In the genomic region with DNA sequence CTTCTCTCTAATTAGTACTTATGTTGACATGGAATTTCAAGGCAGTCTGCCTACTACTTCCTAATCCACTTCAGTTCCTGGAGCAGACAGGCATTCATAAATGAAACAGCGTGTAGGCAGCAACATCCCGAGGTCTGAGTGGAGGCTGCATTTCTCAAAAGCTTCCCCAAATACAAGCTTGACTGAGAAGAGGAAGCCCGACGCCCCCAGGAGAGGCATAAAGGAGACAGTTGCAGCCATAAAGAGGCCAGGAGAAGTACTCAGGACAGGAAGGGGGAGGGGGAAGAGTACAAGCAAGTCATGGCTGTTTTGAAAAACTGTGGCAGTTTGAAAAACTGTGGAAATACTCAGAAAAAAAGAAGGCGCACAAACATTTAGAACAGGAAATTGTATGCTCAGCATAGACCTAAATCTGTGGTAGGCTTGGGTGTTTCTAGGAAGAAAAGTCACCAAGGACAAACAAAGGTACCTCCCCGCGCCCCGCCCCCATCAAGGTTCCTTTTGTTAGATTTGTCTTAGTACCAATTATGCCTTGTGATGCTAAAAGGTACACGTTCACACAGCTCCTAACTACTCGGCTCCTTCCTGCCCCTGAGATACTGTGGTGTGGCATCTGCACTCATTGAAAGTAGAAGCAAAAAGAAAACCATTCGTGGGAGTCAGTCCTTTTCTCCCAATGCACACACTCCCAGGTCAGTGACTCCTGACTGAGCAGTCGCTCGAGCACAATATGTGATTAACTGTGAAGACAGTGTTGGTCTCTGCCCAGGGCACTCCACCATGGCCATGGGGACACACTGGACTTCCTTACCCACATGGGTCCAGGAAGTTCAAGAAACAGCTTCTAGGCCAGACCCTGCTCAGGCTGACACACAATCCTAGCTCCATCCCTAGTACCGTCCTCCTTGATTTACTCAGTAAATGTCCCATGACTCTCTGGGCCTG, we compare ENCODE assay signal across 12 mouse cellular contexts.
A peak's percentile ranks its signal among the peaks of the same experiment; 100 is the strongest.
DNase-seq lines count a peak whose midpoint lies in the region; ATAC-seq lines count a peak whose summit lies in the region.
"Had no signal": no experiment of that assay in that cellular context is flagged by ENCODE, and none has a peak within 500 bp of the region (broad histone marks: within the 10 kb centered on the region; RNA-seq: fewer than 3 reads in every experiment).

No protein-coding gene starts in this region.

- no peak for DNase-seq in heart, postnatal 10 days
- peak; percentile 7 for DNase-seq in right cerebral cortex, adult 18-20 months
- DNase-seq in right cerebral cortex, postnatal 25 days: no peak
- no peak for DNase-seq in neural tube, embryonic 10.5 days (ENCODE audit: extremely low spot score, low spot score)
- DNase-seq in cerebellum, adult 9-11 months: no peak
- DNase-seq in frontal cortex, postnatal 36 days (ENCODE audit: low spot score in 2 of 2): no peak
- DNase-seq: cerebellum, postnatal 14 days; lung, postnatal 10 days had no signal

- no peak overlapping the region for H3K27ac ChIP-seq in heart, embryonic 16.5 days (ENCODE audit: low read length)
- peak overlapping the region; percentile 60 for H3K27ac ChIP-seq in embryonic facial prominence, embryonic 15.5 days (replicated peaks)
- H3K27ac ChIP-seq: forebrain, embryonic 13.5 days had no signal

- no peaks in the 10 kb centered on the region for H3K27me3 ChIP-seq in heart, embryonic 16.5 days (ENCODE audit: control insufficient read depth, insufficient read depth, low read length)
- no peaks in the 10 kb centered on the region for H3K27me3 ChIP-seq in embryonic facial prominence, embryonic 15.5 days
- H3K27me3 ChIP-seq: forebrain, embryonic 13.5 days; Patski had no signal

- peak overlapping the region; percentile 15; the same call in 1 of the 2 replicates for H3K4me2 ChIP-seq in heart, embryonic 16.5 days (ENCODE audit: low read depth, low read length)
- H3K4me2 ChIP-seq in embryonic facial prominence, embryonic 15.5 days (replicated peaks): no peak overlapping the region
- H3K4me2 ChIP-seq: forebrain, embryonic 13.5 days had no signal

- H3K4me3 ChIP-seq in heart, embryonic 16.5 days (ENCODE audit: low read length): no peak overlapping the region
- H3K4me3 ChIP-seq in embryonic facial prominence, embryonic 15.5 days (replicated peaks): no peak overlapping the region
- H3K4me3 ChIP-seq: forebrain, embryonic 13.5 days had no signal

- no peak for ATAC-seq in heart, embryonic 16.5 days (replicated peaks; ENCODE audit: extremely low read depth, insufficient read depth, low FRiP score)
- ATAC-seq in embryonic facial prominence, embryonic 15.5 days (ENCODE audit: insufficient number of reproducible peaks, low FRiP score, low TSS enrichment, low read depth): no peak
- ATAC-seq: forebrain, embryonic 13.5 days; Patski had no signal

- intact Hi-C loops in heart, postnatal 10 days (cut with DNase I): loop anchor here (5.0 kb wide), 3 partner anchors 44 to 624 kb away; no protein-coding TSS in a partner anchor

- no peaks in the 10 kb centered on the region for H3K36me3 ChIP-seq in heart, embryonic 16.5 days (ENCODE audit: control insufficient read depth, insufficient read depth)
- H3K36me3 ChIP-seq in embryonic facial prominence, embryonic 15.5 days: no peaks in the 10 kb centered on the region

- H3K9ac ChIP-seq in heart, embryonic 16.5 days (ENCODE audit: low read length): no peak overlapping the region
- H3K9ac ChIP-seq in embryonic facial prominence, embryonic 15.5 days: no peak overlapping the region
- H3K9ac ChIP-seq: forebrain, embryonic 13.5 days had no signal

- H3K9me3 ChIP-seq in heart, embryonic 16.5 days (replicated peaks; ENCODE audit: control insufficient read depth, low read length): no peaks in the 10 kb centered on the region
- H3K9me3 ChIP-seq in embryonic facial prominence, embryonic 15.5 days (replicated peaks): no peaks in the 10 kb centered on the region
- H3K9me3 ChIP-seq: forebrain, embryonic 13.5 days had no signal

- peaks cover 3% of the 10 kb centered on the region; the same call in 1 of the 2 replicates for H3K4me1 ChIP-seq in heart, embryonic 16.5 days (ENCODE audit: control insufficient read depth, insufficient read depth, low read length)
- peaks cover 22% of the 10 kb centered on the region for H3K4me1 ChIP-seq in embryonic facial prominence, embryonic 15.5 days

- WGBS in heart, embryonic 16.5 days: 62% methylated on average over 14 of the region's 14 CpGs
- 55% methylated on average over 14 of the region's 14 CpGs for WGBS in embryonic facial prominence, embryonic 15.5 days
